Mouse (Mus musculus) midbrain, embryonic 13.5 days (tissue): ENCODE data around the gene Alkbh1. TPM values are rescaled to one million over a fixed set of nuclear protein-coding genes. Genes with fewer than 3 reads are reported as not detected.

ENCODE experiments used
- ATAC-seq: fragments of 200-750 bp; cut with Nextera tagmentation; 2 replicates; pipeline ENCODE4 v1.8.0; 2017; ENCODE audit warnings: mild to moderate bottlenecking, moderate TSS enrichment, moderate library complexity
- H3K27ac ChIP-seq: fragments of 300-500 bp; sonication (generic); 2 replicates; pipeline ENCODE4 v1.5.1; 2015; ENCODE audit warnings: inconsistent platforms, mild to moderate bottlenecking, moderate library complexity
- H3K27me3 ChIP-seq: fragments of 300-500 bp; sonication (generic); 2 replicates; pipeline ENCODE4 v1.6.1; 2015; ENCODE audit warnings: mild to moderate bottlenecking, inconsistent platforms
- H3K36me3 ChIP-seq: fragments of 300-500 bp; sonication (generic); 2 replicates; pipeline ENCODE4 v1.6.1; 2015; ENCODE audit warnings: mild to moderate bottlenecking, inconsistent platforms
- H3K4me1 ChIP-seq: fragments of 300-500 bp; sonication (generic); replicated peaks from 2 replicates; pipeline ENCODE4 v1.6.1; 2015; ENCODE audit warnings: inconsistent platforms
- H3K4me2 ChIP-seq: fragments of 300-500 bp; sonication (generic); replicated peaks from 2 replicates; pipeline ENCODE4 v1.6.1; 2015; ENCODE audit warnings: moderate library complexity, mild to moderate bottlenecking, inconsistent platforms
- H3K4me3 ChIP-seq: fragments of 300-500 bp; sonication (generic); replicated peaks from 2 replicates; pipeline ENCODE4 v1.5.1; 2015; ENCODE audit warnings: mild to moderate bottlenecking, inconsistent platforms
- H3K9ac ChIP-seq: fragments of 300-500 bp; sonication (generic); replicated peaks from 2 replicates; pipeline ENCODE4 v1.6.1; 2015; ENCODE audit warnings: mild to moderate bottlenecking, inconsistent platforms
- H3K9me3 ChIP-seq: fragments of 300-500 bp; sonication (generic); 2 replicates; pipeline ENCODE4 v1.6.1; 2016; ENCODE audit warnings: mild to moderate bottlenecking, inconsistent platforms
- WGBS: fragments of 180-500 bp; shearing (Covaris S2); methylation state at CpG from one replicate; pipeline ENCODE4 v1.1.7; 2015; 5-methylcytosine and 5-hydroxymethylcytosine counted together
- polyA plus RNA-seq: library from polyadenylated mRNA; unstranded; fragments of >200 nt; fragmentation: Nextera tagmentation; extraction: Ambion mirVana; gene quantifications from 2 replicates; pipeline ENCODE4 v1.2.1, GENCODE M21; 2015

The Alkbh1 gene
- polyA plus RNA-seq, 1 experiment from 2014 or later = 50.1 TPM

GRCm38 (mm10) chr12:87442177-87443114 is 1.4 kb downstream of the Alkbh1 start:
- Histone ChIP-seq H3K4me2 (peak overlapping the region; percentile 95), H3K27ac (no peak overlapping the region), H3K36me3 (peaks cover 55% of the 10 kb centered on the region), H3K4me3 (peak overlapping the region; percentile 99), H3K27me3 (no peaks in the 10 kb centered on the region), H3K9ac (peak overlapping the region; percentile 94), H3K4me1 (peaks cover 27% of the 10 kb centered on the region), H3K9me3 (no peaks in the 10 kb centered on the region)
- ATAC-seq = no peak
- 26% methylated on average over 12 of the region's 12 CpGs for WGBS

- no peak overlapping the region for H3K9ac ChIP-seq
- WGBS = 88% methylated on average over 8 of the region's 8 CpGs
- H3K4me3 ChIP-seq = no peak overlapping the region
Observed at GRCm38 (mm10) chr12:87428885-87429284, 14.9 kb downstream of the Alkbh1 start.

GRCm38 (mm10) chr12:87428295-87428694 is 15.5 kb downstream of the Alkbh1 start:
- no peaks in the 10 kb centered on the region for H3K9me3 ChIP-seq
- no peak overlapping the region for H3K9ac ChIP-seq
- H3K4me3 ChIP-seq = no peak overlapping the region
- peaks cover 75% of the 10 kb centered on the region for H3K36me3 ChIP-seq
- no peaks in the 10 kb centered on the region for H3K27me3 ChIP-seq
- ATAC-seq = no peak
- H3K27ac ChIP-seq = no peak overlapping the region
- no peak overlapping the region for H3K4me2 ChIP-seq
- WGBS = 74% methylated on average over 2 of the region's 2 CpGs
- H3K4me1 ChIP-seq = peaks cover 12% of the 10 kb centered on the region

More at GRCm38 (mm10) chr12:87428885-87429284, 14.9 kb downstream of the Alkbh1 start:
- no peak overlapping the region for H3K27ac ChIP-seq
- H3K4me2 ChIP-seq = no peak overlapping the region
- H3K9me3 ChIP-seq = no peaks in the 10 kb centered on the region
- no peaks in the 10 kb centered on the region for H3K27me3 ChIP-seq
- peaks cover 9% of the 10 kb centered on the region for H3K4me1 ChIP-seq
- no peak for ATAC-seq
- peaks cover 75% of the 10 kb centered on the region for H3K36me3 ChIP-seq

GRCm38 (mm10) chr12:87426354-87427031 is 17.3 kb downstream of the Alkbh1 start:
- ATAC-seq = no peak
- Histone ChIP-seq H3K36me3 (peaks cover 64% of the 10 kb centered on the region), H3K4me1 (peaks cover 12% of the 10 kb centered on the region), H3K9ac (no peak overlapping the region), H3K27ac (no peak overlapping the region), H3K27me3 (no peaks in the 10 kb centered on the region), H3K9me3 (no peaks in the 10 kb centered on the region), H3K4me2 (no peak overlapping the region), H3K4me3 (no peak overlapping the region)
- WGBS = 90% methylated on average over 5 of the region's 5 CpGs

GRCm38 (mm10) chr12:87424516-87424915 is 19.3 kb downstream of the Alkbh1 start:
- H3K36me3 ChIP-seq = peaks cover 45% of the 10 kb centered on the region
- H3K9me3 ChIP-seq = no peaks in the 10 kb centered on the region
- peaks cover 16% of the 10 kb centered on the region for H3K4me1 ChIP-seq
- 17% methylated on average over 3 of the region's 3 CpGs for whole genome bisulfite sequencing
- H3K4me3 ChIP-seq = no peak overlapping the region
- H3K27ac ChIP-seq = peak overlapping the region; percentile 54
- H3K27me3 ChIP-seq = no peaks in the 10 kb centered on the region
- no peak overlapping the region for H3K9ac ChIP-seq
- ATAC-seq = peak; percentile 70
- no peak overlapping the region for H3K4me2 ChIP-seq

- H3K4me3 ChIP-seq = no peak overlapping the region
- no peak overlapping the region; the same call in 1 of the 2 replicates for H3K27ac ChIP-seq
- peaks cover 25% of the 10 kb centered on the region for H3K4me1 ChIP-seq
- no peak overlapping the region for H3K9ac ChIP-seq
- no peak for ATAC-seq
- H3K4me2 ChIP-seq = no peak overlapping the region
- 32% methylated on average over 1 of the region's 1 CpGs for WGBS
- H3K9me3 ChIP-seq = no peaks in the 10 kb centered on the region
- peaks cover 36% of the 10 kb centered on the region for H3K36me3 ChIP-seq
- H3K27me3 ChIP-seq = no peaks in the 10 kb centered on the region
Observed at GRCm38 (mm10) chr12:87423700-87424099, 20.1 kb downstream of the Alkbh1 start.

GRCm38 (mm10) chr12:87421708-87422507 is 21.9 kb downstream of the Alkbh1 start:
- WGBS = 72% methylated on average over 5 of the region's 5 CpGs
- no peak for ATAC-seq
- Histone ChIP-seq H3K27me3 (no peaks in the 10 kb centered on the region), H3K9me3 (no peaks in the 10 kb centered on the region), H3K9ac (no peak overlapping the region), H3K27ac (no peak overlapping the region), H3K4me3 (no peak overlapping the region), H3K36me3 (peaks cover 19% of the 10 kb centered on the region), H3K4me1 (peaks cover 26% of the 10 kb centered on the region), H3K4me2 (no peak overlapping the region)

GRCm38 (mm10) chr12:87419974-87420485 is 23.8 kb downstream of the Alkbh1 start:
- peak overlapping the region; percentile 77 for H3K27ac ChIP-seq
- no peak overlapping the region for H3K4me2 ChIP-seq
- no peaks in the 10 kb centered on the region for H3K9me3 ChIP-seq
- ATAC-seq = no peak
- H3K9ac ChIP-seq = no peak overlapping the region
- H3K27me3 ChIP-seq = no peaks in the 10 kb centered on the region
- no peak overlapping the region for H3K4me3 ChIP-seq
- H3K36me3 ChIP-seq = peaks cover 12% of the 10 kb centered on the region; the same call in 1 of the 2 replicates
- H3K4me1 ChIP-seq = peaks cover 26% of the 10 kb centered on the region
- 76% methylated on average over 12 of the region's 12 CpGs for WGBS

- Histone ChIP-seq H3K4me1 (peaks cover 17% of the 10 kb centered on the region), H3K9ac (no peak overlapping the region), H3K4me2 (no peak overlapping the region), H3K27me3 (no peaks in the 10 kb centered on the region), H3K27ac (peak overlapping the region; percentile 77), H3K4me3 (no peak overlapping the region), H3K9me3 (no peaks in the 10 kb centered on the region), H3K36me3 (peaks cover 12% of the 10 kb centered on the region; the same call in 1 of the 2 replicates)
- 36% methylated on average over 5 of the region's 5 CpGs for WGBS
- peak; percentile 92 for ATAC-seq
Observed at GRCm38 (mm10) chr12:87418921-87419320, 24.9 kb downstream of the Alkbh1 start.

- no peaks in the 10 kb centered on the region for H3K27me3 ChIP-seq
- H3K9me3 ChIP-seq = no peaks in the 10 kb centered on the region
- H3K4me3 ChIP-seq = no peak overlapping the region
- peaks cover 14% of the 10 kb centered on the region for H3K4me1 ChIP-seq
- H3K27ac ChIP-seq = no peak overlapping the region
- no peaks in the 10 kb centered on the region for H3K36me3 ChIP-seq
- WGBS = 37% methylated on average over 7 of the region's 7 CpGs
- H3K9ac ChIP-seq = no peak overlapping the region
- no peak overlapping the region for H3K4me2 ChIP-seq
- no peak for ATAC-seq
Observed at GRCm38 (mm10) chr12:87416690-87417089, 27.1 kb downstream of the Alkbh1 start.

- Histone ChIP-seq H3K4me2 (no peak overlapping the region), H3K36me3 (no peaks in the 10 kb centered on the region), H3K27me3 (no peaks in the 10 kb centered on the region), H3K9me3 (no peaks in the 10 kb centered on the region), H3K4me1 (peaks cover 14% of the 10 kb centered on the region), H3K9ac (no peak overlapping the region), H3K27ac (no peak overlapping the region), H3K4me3 (no peak overlapping the region)
- no peak for ATAC-seq
- 88% methylated on average over 4 of the region's 4 CpGs for WGBS
Observed at GRCm38 (mm10) chr12:87415358-87415757, 28.5 kb downstream of the Alkbh1 start.
